12 mouse cellular contexts compared by ENCODE assay signal in genomic region chr6:70874035-70874775, GRCm38 (mm10). TPM values are rescaled to one million over a fixed set of nuclear protein-coding genes. Genes with fewer than 3 reads are reported as not detected.
DNase-seq lines count a peak whose midpoint lies in the region; ATAC-seq and TF ChIP-seq lines count a peak whose summit lies in the region.
"Had no signal": no experiment of that assay in that cellular context is flagged by ENCODE, and none has a peak within 500 bp of the region (broad histone marks: within the 10 kb centered on the region; RNA-seq: fewer than 3 reads in every experiment).

No protein-coding gene starts in this region.

- peaks cover 12 to 30% of the 10 kb centered on the region in 2 experiments for H3K36me3 ChIP-seq in CH12.LX (replicated peaks in 1 of 2; ENCODE audit: control insufficient read depth in 1 of 2, insufficient read depth in 1 of 2, low read length in 1 of 2)
- no peaks in the 10 kb centered on the region for H3K36me3 ChIP-seq in MEL (ENCODE audit: control insufficient read depth in 1 of 2, insufficient read depth in 2 of 2, low read length in 2 of 2)
- H3K36me3 ChIP-seq: neural tube, embryonic 12.5 days had no signal

- dilution Hi-C loops in CH12.LX (cut with MboI; ENCODE audit: extremely low pct_ligation_motif_present, extremely low pct_unique_long_range_greater_than_20kb, low sequenced_read_pairs), result no loop called here

- peak; percentile 69 for TF ChIP-seq CTCF in layer of hippocampus, adult 2 months (conservative IDR thresholded peaks at IDR 0.05)
- TF ChIP-seq CTCF in CH12.LX (conservative IDR thresholded peaks at IDR 0.05 in 1 of 2, IDR thresholded peaks at IDR 0.05 in 1 of 2; ENCODE audit: low read depth in 2 of 2, low read length in 2 of 2) (peak; percentile 27 to 57; a peak in 3 of 4 replicates), MEL (IDR thresholded peaks at IDR 0.05 in 2 of 3, conservative IDR thresholded peaks at IDR 0.05 in 1 of 3; ENCODE audit: control insufficient read depth in 1 of 3, insufficient read depth in 1 of 3, low read depth in 2 of 3, low read length in 3 of 3, poor library complexity in 1 of 3, severe bottlenecking in 1 of 3) (peak; percentile 47 to 72 (median 58))

- no peak overlapping the region for H3K4me2 ChIP-seq in CH12.LX (ENCODE audit: insufficient read depth, low read depth, poor library complexity, severe bottlenecking)
- H3K4me2 ChIP-seq: lung, embryonic 15.5 days; neural tube, embryonic 12.5 days had no signal

- no peak for DNase-seq in layer of hippocampus, adult 2 months (ENCODE audit: low spot score in 2 of 2)
- no peak for DNase-seq in layer of hippocampus, adult 8-10 months (ENCODE audit: low spot score in 2 of 2)
- DNase-seq in CH12.LX (ENCODE audit: extremely low read depth) (no peak), MEL (ENCODE audit: low read depth, low spot score) (peak; percentile 39)
- DNase-seq in right cerebral cortex, postnatal 36 days (ENCODE audit: low spot score in 2 of 2), result no peak
- no peak for DNase-seq in right cerebral cortex, postnatal 10 days (ENCODE audit: low spot score in 2 of 2)
- DNase-seq: adrenal gland, adult 2 months had no signal

- no peak overlapping the region for H3K27ac ChIP-seq in layer of hippocampus, adult 2 months
- H3K27ac ChIP-seq in CH12.LX (ENCODE audit: insufficient read depth, low read depth), result no peak overlapping the region
- no peak overlapping the region for H3K27ac ChIP-seq in MEL (ENCODE audit: control insufficient read depth, low read depth, low read length)
- H3K27ac ChIP-seq: lung, embryonic 15.5 days; neural tube, embryonic 12.5 days had no signal

- no peak for TF ChIP-seq POLR2A in CH12.LX (IDR thresholded peaks at IDR 0.05; ENCODE audit: low read depth, low read length)
- TF ChIP-seq POLR2A in MEL (IDR thresholded peaks at IDR 0.05; ENCODE audit: control insufficient read depth in 1 of 2, insufficient read depth in 1 of 2, low read depth in 1 of 2, low read length in 2 of 2, poor library complexity in 1 of 2), result no peak

- H3K27me3 ChIP-seq in CH12.LX (replicated peaks) (no peaks in the 10 kb centered on the region), MEL (ENCODE audit: control insufficient read depth in 1 of 2, insufficient read depth in 2 of 2, low read length in 2 of 2) (no peaks in the 10 kb centered on the region; a peak in 1 of 4 replicates)
- H3K27me3 ChIP-seq: lung, embryonic 15.5 days; neural tube, embryonic 12.5 days had no signal

- TF ChIP-seq RAD21 in CH12.LX (IDR thresholded peaks at IDR 0.05; ENCODE audit: low read depth, low read length), result no peak; the same call in none of the 2 replicates
- TF ChIP-seq RAD21 in MEL (IDR thresholded peaks at IDR 0.05; ENCODE audit: low read depth, low read length), result no peak

- H3K9me3 ChIP-seq in CH12.LX (replicated peaks; ENCODE audit: low read length) (no peaks in the 10 kb centered on the region), MEL (replicated peaks; ENCODE audit: insufficient read depth, low read length) (no peaks in the 10 kb centered on the region)
- H3K9me3 ChIP-seq: lung, embryonic 15.5 days; neural tube, embryonic 12.5 days had no signal

- H3K4me1 ChIP-seq in CH12.LX (ENCODE audit: control insufficient read depth in 1 of 2, insufficient read depth in 2 of 2) (peaks cover 19 to 70% of the 10 kb centered on the region in 2 experiments), MEL (ENCODE audit: control insufficient read depth in 1 of 2, insufficient read depth in 2 of 2, low read length in 2 of 2) (no peaks in the 10 kb centered on the region)
- H3K4me1 ChIP-seq: lung, embryonic 15.5 days; neural tube, embryonic 12.5 days had no signal

- in situ Hi-C loops in CH12.LX (cut with MboI; ENCODE audit: low pct_ligation_motif_present, low pct_unique_long_range_greater_than_20kb, low sequenced_read_pairs), result no loop called here

- H3K9ac ChIP-seq in CH12.LX (ENCODE audit: insufficient read depth, low read depth) (no peak overlapping the region), MEL (ENCODE audit: control insufficient read depth, low read depth, low read length, poor library complexity, severe bottlenecking) (no peak overlapping the region)
- H3K9ac ChIP-seq: lung, embryonic 15.5 days; neural tube, embryonic 12.5 days had no signal

- ATAC-seq in granulocyte monocyte progenitor cell, adult 5-6 weeks (replicated peaks; ENCODE audit: poor library complexity, severe bottlenecking), result peak; percentile 43

- peaks cover 35% of the 10 kb centered on the region for H3K79me2 ChIP-seq in CH12.LX (replicated peaks; ENCODE audit: control insufficient read depth, extremely low read depth, insufficient read depth, poor library complexity, severe bottlenecking)
- H3K79me2 ChIP-seq in MEL (ENCODE audit: control insufficient read depth, insufficient read depth, low read length, poor library complexity), result no peaks in the 10 kb centered on the region

- no peak for TF ChIP-seq EP300 in CH12.LX (IDR thresholded peaks at IDR 0.05; ENCODE audit: low read length)
- TF ChIP-seq EP300 in MEL (IDR thresholded peaks at IDR 0.05; ENCODE audit: low read depth in 1 of 2, low read length in 2 of 2), result no peak

- no peak overlapping the region for H3K4me3 ChIP-seq in layer of hippocampus, adult 2 months
- H3K4me3 ChIP-seq in CH12.LX (replicated peaks in 1 of 3; ENCODE audit: low read depth in 2 of 3, low read length in 2 of 3, poor library complexity in 1 of 3) (no peak overlapping the region), MEL (ENCODE audit: control insufficient read depth in 1 of 2, insufficient read depth in 1 of 2, low read depth in 2 of 2, low read length in 2 of 2) (no peak overlapping the region)
- H3K4me3 ChIP-seq: erythroblast, embryonic 14.5 days; lung, embryonic 15.5 days; neural tube, embryonic 12.5 days had no signal

TF ChIP-seq in CH12.LX, 34 proteins besides CTCF, POLR2A, EP300 and RAD21:
- no peak for TF ChIP-seq TCF12 (IDR thresholded peaks at IDR 0.05; ENCODE audit: low read depth, low read length)
- TF ChIP-seq MEF2A (IDR thresholded peaks at IDR 0.05; ENCODE audit: borderline replicate concordance, low read depth, low read length), result no peak
- TF ChIP-seq TBP (conservative IDR thresholded peaks at IDR 0.05; ENCODE audit: low read depth, low read length), result no peak
- TF ChIP-seq SMC3 (IDR thresholded peaks at IDR 0.05; ENCODE audit: low read depth, low read length), result no peak
- no peak for TF ChIP-seq MAX (IDR thresholded peaks at IDR 0.05; ENCODE audit: low read length)
- no peak for TF ChIP-seq RCOR1 (conservative IDR thresholded peaks at IDR 0.05; ENCODE audit: low read depth, low read length)
- TF ChIP-seq ZC3H11A (IDR thresholded peaks at IDR 0.05; ENCODE audit: low read depth, low read length), result no peak
- TF ChIP-seq ZKSCAN1 (IDR thresholded peaks at IDR 0.05; ENCODE audit: borderline replicate concordance, low read depth, low read length), result no peak
- TF ChIP-seq CHD2 (IDR thresholded peaks at IDR 0.05; ENCODE audit: low read length), result no peak
- TF ChIP-seq SIN3A (IDR thresholded peaks at IDR 0.05; ENCODE audit: low read length), result no peak
- no peak for TF ChIP-seq CHD1 (IDR thresholded peaks at IDR 0.05; ENCODE audit: low read depth, low read length)
- TF ChIP-seq ELF1 (IDR thresholded peaks at IDR 0.05; ENCODE audit: low read depth, low read length), result no peak

TF ChIP-seq in MEL, 35 proteins besides CTCF, POLR2A, EP300 and RAD21:
- TF ChIP-seq MXI1 (IDR thresholded peaks at IDR 0.05; ENCODE audit: low read depth, low read length) (no peak), USF2 (IDR thresholded peaks at IDR 0.05; ENCODE audit: borderline replicate concordance in 1 of 2, insufficient read depth in 1 of 2, low read depth in 1 of 2, low read length in 2 of 2) (no peak), GATA1 (IDR thresholded peaks at IDR 0.05; ENCODE audit: low read depth, low read length) (no peak), KAT2A (conservative IDR thresholded peaks at IDR 0.05; ENCODE audit: low read depth, low read length) (no peak), GABPA (IDR thresholded peaks at IDR 0.05; ENCODE audit: low read depth, low read length) (no peak), TBP (IDR thresholded peaks at IDR 0.05; ENCODE audit: low read depth, low read length) (no peak), CHD1 (IDR thresholded peaks at IDR 0.05; ENCODE audit: low read depth, low read length) (no peak), TAL1 (IDR thresholded peaks at IDR 0.05; ENCODE audit: low read length) (no peak), HCFC1 (IDR thresholded peaks at IDR 0.05; ENCODE audit: low read depth, low read length) (no peak), POLR2AphosphoS5 (IDR thresholded peaks at IDR 0.05; ENCODE audit: borderline replicate concordance, low read depth, low read length) (no peak), MYC (IDR thresholded peaks at IDR 0.05; ENCODE audit: low read depth, low read length) (no peak), ZC3H11A (IDR thresholded peaks at IDR 0.05; ENCODE audit: low read depth, low read length) (no peak), USF1 (IDR thresholded peaks at IDR 0.05; ENCODE audit: low read depth, low read length) (no peak), SMC3 (IDR thresholded peaks at IDR 0.05; ENCODE audit: low read depth, low read length) (no peak)

RNA-seq across cellular contexts. Expression of gene Eif2ak3, which starts 29.9 kb away (rescaled TPM):
- 10 to 100 TPM; 19.5 to 21.8 TPM for total RNA-seq in layer of hippocampus, adult 2 months (2021)
- 10 to 100 TPM; 20.5 to 24.2 (median 23.1) TPM for total RNA-seq in layer of hippocampus, adult 8-10 months (2022)
- 38.9 and 39.5 TPM in 2 replicates for total RNA-seq in CH12.LX (2012; rRNA removed)
- total RNA-seq in CH12.LX (2014; rRNA removed), result 23.1 and 24.9 TPM in 2 replicates
- 21.2 and 26.2 TPM in 2 replicates for polyA plus RNA-seq in CH12.LX (2012; ENCODE audit: insufficient read length, low read depth)
- 9.0 and 9.1 TPM in 2 replicates for total RNA-seq in MEL (2012; rRNA removed)
- polyA plus RNA-seq in MEL (2012; ENCODE audit: insufficient read depth in 1 of 2, insufficient read length in 2 of 2, low read depth in 1 of 2, low replicate concordance in 2 of 2, missing spikeins in 1 of 2), result 1 to 10 TPM in 1 of 2 experiments, not detected in 1; 9.9 TPM
- 13.1 and 13.6 TPM in 2 replicates for total RNA-seq in granulocyte monocyte progenitor cell, adult 5-6 weeks (2014; fragmentation: Nextera tagmentation)
- total RNA-seq in granulocyte monocyte progenitor cell, adult 5-6 weeks (2017), result 21.2 and 24.4 TPM in 2 replicates

RNA-seq across cellular contexts. Expression of gene Tex37, which starts 44.5 kb away (rescaled TPM):
- not detected for total RNA-seq in layer of hippocampus, adult 2 months (2021)
- total RNA-seq in layer of hippocampus, adult 8-10 months (2022), result not detected
- not detected in 2 replicates for total RNA-seq in CH12.LX (2012; rRNA removed)
- total RNA-seq in CH12.LX (2014; rRNA removed), result not detected in 2 replicates
- polyA plus RNA-seq in CH12.LX (2012; ENCODE audit: insufficient read length, low read depth), result not detected in 2 replicates
- total RNA-seq in MEL (2012; rRNA removed), result not detected in 2 replicates
- not detected for polyA plus RNA-seq in MEL (2012; ENCODE audit: insufficient read depth in 1 of 2, insufficient read length in 2 of 2, low read depth in 1 of 2, low replicate concordance in 2 of 2, missing spikeins in 1 of 2)
- not detected in 2 replicates for total RNA-seq in granulocyte monocyte progenitor cell, adult 5-6 weeks (2014; fragmentation: Nextera tagmentation)
- not detected in 2 replicates for total RNA-seq in granulocyte monocyte progenitor cell, adult 5-6 weeks (2017)
- total RNA-seq: adrenal gland, adult 2 months had no signal
- polyA plus RNA-seq: adrenal gland, adult 2 months; erythroblast, embryonic 14.5 days; lung, embryonic 15.5 days; neural tube, embryonic 12.5 days; stomach, embryonic 16.5 days had no signal
